Mouse (Mus musculus) liver, embryonic 12.5 days (tissue): Measurements from ENCODE around the gene 6030458C11Rik. TPM values are rescaled to one million over a fixed set of nuclear protein-coding genes. Genes with fewer than 3 reads are reported as not detected.
A peak's percentile ranks its signal among the peaks of the same experiment; 100 is the strongest.

ENCODE experiments used
- ATAC-seq: fragments of 200-750 bp; cut with Nextera tagmentation; 2 replicates; pipeline ENCODE4 v1.8.0; 2017; ENCODE audit warnings: moderate number of reproducible peaks, mild to moderate bottlenecking, moderate library complexity
- H3K27ac ChIP-seq: fragments of 300-500 bp; sonication (generic); 2 replicates; pipeline ENCODE4 v1.5.1; 2016; ENCODE audit warnings: mild to moderate bottlenecking
- H3K27me3 ChIP-seq: fragments of 300-500 bp; sonication (generic); replicated peaks from 2 replicates; pipeline ENCODE4 v1.6.1; 2016; ENCODE audit warnings: mild to moderate bottlenecking, moderate library complexity
- H3K36me3 ChIP-seq: fragments of 300-500 bp; sonication (generic); 2 replicates; pipeline ENCODE4 v1.6.1; 2016; ENCODE audit warnings: mild to moderate bottlenecking, moderate library complexity
- H3K4me1 ChIP-seq: fragments of 300-500 bp; sonication (generic); 2 replicates; pipeline ENCODE4 v1.6.1; 2016
- H3K4me2 ChIP-seq: fragments of 300-500 bp; sonication (generic); 2 replicates; pipeline ENCODE4 v1.6.1; 2016; ENCODE audit warnings: mild to moderate bottlenecking, moderate library complexity
- H3K4me3 ChIP-seq: fragments of 300-500 bp; sonication (generic); 2 replicates; pipeline ENCODE4 v1.5.1; 2016; ENCODE audit warnings: mild to moderate bottlenecking, moderate library complexity
- H3K9ac ChIP-seq: fragments of 300-500 bp; sonication (generic); 2 replicates; pipeline ENCODE4 v1.6.1; 2016; ENCODE audit warnings: mild to moderate bottlenecking, moderate library complexity
- H3K9me3 ChIP-seq: fragments of 300-500 bp; sonication (generic); replicated peaks from 2 replicates; pipeline ENCODE4 v1.6.1; 2016; ENCODE audit warnings: mild to moderate bottlenecking, moderate library complexity
- WGBS: fragments of 180-500 bp; shearing (Covaris S2); methylation state at CpG from one replicate; pipeline ENCODE4 v1.1.7; 2016; ENCODE audit not compliant: insufficient replicate concordance; 5-methylcytosine and 5-hydroxymethylcytosine counted together
- polyA plus RNA-seq: library from polyadenylated mRNA; unstranded; fragments of >200 nt; fragmentation: Nextera tagmentation; extraction: Ambion mirVana; gene quantifications from 2 replicates; pipeline ENCODE4 v1.2.1, GENCODE M21; 2016

The 6030458C11Rik gene
- polyA plus RNA-seq, 1 experiment from 2014 or later: 52.0 TPM

- Histone ChIP-seq H3K27ac (no peak overlapping the region), H3K4me3 (no peak overlapping the region), H3K27me3 (no peaks in the 10 kb centered on the region), H3K9me3 (no peaks in the 10 kb centered on the region), H3K4me1 (peaks cover under 1% of the 10 kb centered on the region), H3K9ac (no peak overlapping the region), H3K36me3 (peaks cover 92% of the 10 kb centered on the region), H3K4me2 (no peak overlapping the region)
- 77% methylated on average over 7 of the region's 7 CpGs for WGBS
- no peak for ATAC-seq
Measured at GRCm38 (mm10) chr15:12842833-12843232, 18.4 kb upstream of the 6030458C11Rik start.

- Histone ChIP-seq H3K4me2 (no peak overlapping the region), H3K36me3 (peaks cover 92% of the 10 kb centered on the region), H3K4me3 (no peak overlapping the region), H3K9ac (no peak overlapping the region), H3K9me3 (no peaks in the 10 kb centered on the region), H3K27me3 (no peaks in the 10 kb centered on the region), H3K27ac (no peak overlapping the region), H3K4me1 (no peaks in the 10 kb centered on the region)
- 87% methylated on average over 11 of the region's 11 CpGs for WGBS
- ATAC-seq: no peak
Measured at GRCm38 (mm10) chr15:12840737-12841136, 16.3 kb upstream of the 6030458C11Rik start.

GRCm38 (mm10) chr15:12834231-12834630 lies 9.8 kb upstream of the 6030458C11Rik start:
- H3K4me3 ChIP-seq: no peak overlapping the region
- ATAC-seq: no peak
- H3K27me3 ChIP-seq: no peaks in the 10 kb centered on the region
- no peaks in the 10 kb centered on the region for H3K9me3 ChIP-seq
- H3K4me2 ChIP-seq: no peak overlapping the region
- peaks cover 82% of the 10 kb centered on the region for H3K36me3 ChIP-seq
- H3K4me1 ChIP-seq: peaks cover 13% of the 10 kb centered on the region
- WGBS: 92% methylated on average over 24 of the region's 24 CpGs
- no peak overlapping the region for H3K9ac ChIP-seq
- H3K27ac ChIP-seq: no peak overlapping the region

- no peak overlapping the region for H3K4me2 ChIP-seq
- peaks cover 18% of the 10 kb centered on the region for H3K4me1 ChIP-seq
- WGBS: 98% methylated on average over 31 of the region's 31 CpGs
- H3K27ac ChIP-seq: no peak overlapping the region
- H3K9me3 ChIP-seq: no peaks in the 10 kb centered on the region
- no peak overlapping the region for H3K4me3 ChIP-seq
- H3K36me3 ChIP-seq: peaks cover 86% of the 10 kb centered on the region
- ATAC-seq: no peak
- H3K27me3 ChIP-seq: no peaks in the 10 kb centered on the region
- H3K9ac ChIP-seq: no peak overlapping the region
Measured at GRCm38 (mm10) chr15:12833385-12833784, 8.9 kb upstream of the 6030458C11Rik start.

GRCm38 (mm10) chr15:12832599-12832998 lies 8.2 kb upstream of the 6030458C11Rik start:
- Histone ChIP-seq H3K4me2 (no peak overlapping the region), H3K36me3 (peaks cover 86% of the 10 kb centered on the region), H3K27me3 (no peaks in the 10 kb centered on the region), H3K27ac (no peak overlapping the region), H3K9me3 (no peaks in the 10 kb centered on the region), H3K4me1 (peaks cover 22% of the 10 kb centered on the region), H3K9ac (no peak overlapping the region), H3K4me3 (no peak overlapping the region)
- WGBS: 91% methylated on average over 4 of the region's 4 CpGs
- 0 out of 2 replicates have a peak, but pooled peaks have one; percentile 28 for ATAC-seq

GRCm38 (mm10) chr15:12829878-12830277 lies 5.4 kb upstream of the 6030458C11Rik start:
- ATAC-seq: peak; percentile 28; the same call in 1 of the 2 replicates
- Histone ChIP-seq H3K4me1 (peaks cover 47% of the 10 kb centered on the region), H3K27me3 (no peaks in the 10 kb centered on the region), H3K9me3 (no peaks in the 10 kb centered on the region), H3K4me2 (no peak overlapping the region), H3K36me3 (peaks cover 77% of the 10 kb centered on the region), H3K9ac (no peak overlapping the region), H3K4me3 (no peak overlapping the region), H3K27ac (no peak overlapping the region)
- WGBS: 49% methylated on average over 3 of the region's 3 CpGs

- Histone ChIP-seq H3K4me3 (peak overlapping the region; percentile 88), H3K36me3 (peaks cover 63% of the 10 kb centered on the region), H3K27me3 (no peaks in the 10 kb centered on the region), H3K27ac (peak overlapping the region; percentile 74; the same call in 1 of the 2 replicates), H3K4me2 (peak overlapping the region; percentile 86), H3K9ac (peak overlapping the region; percentile 93), H3K4me1 (peaks cover 68% of the 10 kb centered on the region), H3K9me3 (no peaks in the 10 kb centered on the region)
- WGBS: 46% methylated on average over 12 of the region's 12 CpGs
- no peak for ATAC-seq
Measured at GRCm38 (mm10) chr15:12825408-12825807, 959 bp upstream of the 6030458C11Rik start.

- 3% methylated on average over 31 of the region's 31 CpGs for WGBS
- H3K4me2 ChIP-seq: peak overlapping the region; percentile 86
- H3K27me3 ChIP-seq: no peaks in the 10 kb centered on the region
- H3K4me3 ChIP-seq: peak overlapping the region; percentile 88
- peaks cover 62% of the 10 kb centered on the region for H3K36me3 ChIP-seq
- peaks cover 67% of the 10 kb centered on the region for H3K4me1 ChIP-seq
- H3K9ac ChIP-seq: peak overlapping the region; percentile 93
- H3K27ac ChIP-seq: peak overlapping the region; percentile 74
- no peaks in the 10 kb centered on the region for H3K9me3 ChIP-seq
- peak; percentile 25 for ATAC-seq
Measured at GRCm38 (mm10) chr15:12824965-12825364, 516 bp upstream of the 6030458C11Rik start.

- H3K9ac ChIP-seq: peak overlapping the region; percentile 93
- ATAC-seq: no peak
- peaks cover 54% of the 10 kb centered on the region for H3K4me1 ChIP-seq
- peak overlapping the region; percentile 96 for H3K27ac ChIP-seq
- no peaks in the 10 kb centered on the region for H3K9me3 ChIP-seq
- H3K27me3 ChIP-seq: no peaks in the 10 kb centered on the region
- H3K4me2 ChIP-seq: peak overlapping the region; percentile 86
- peak overlapping the region; percentile 88 for H3K4me3 ChIP-seq
- 26% methylated on average over 2 of the region's 2 CpGs for WGBS
- peaks cover 62% of the 10 kb centered on the region for H3K36me3 ChIP-seq
Measured at GRCm38 (mm10) chr15:12823455-12824119, 862 bp downstream of the 6030458C11Rik start.

GRCm38 (mm10) chr15:12822416-12823395 lies 1.7 kb downstream of the 6030458C11Rik start:
- ATAC-seq: peak; percentile 57
- peak overlapping the region; percentile 88 for H3K4me3 ChIP-seq
- 40% methylated on average over 9 of the region's 9 CpGs for WGBS
- peak overlapping the region; percentile 96 for H3K27ac ChIP-seq
- H3K4me1 ChIP-seq: peaks cover 52% of the 10 kb centered on the region
- H3K9me3 ChIP-seq: no peaks in the 10 kb centered on the region
- peak overlapping the region; percentile 86 for H3K4me2 ChIP-seq
- no peaks in the 10 kb centered on the region for H3K27me3 ChIP-seq
- peak overlapping the region; percentile 93 for H3K9ac ChIP-seq
- H3K36me3 ChIP-seq: peaks cover 62% of the 10 kb centered on the region

- Histone ChIP-seq H3K27me3 (no peaks in the 10 kb centered on the region), H3K4me3 (no peak overlapping the region), H3K36me3 (peaks cover 95% of the 10 kb centered on the region), H3K27ac (no peak overlapping the region), H3K4me2 (no peak overlapping the region), H3K4me1 (peaks cover 16% of the 10 kb centered on the region), H3K9me3 (no peaks in the 10 kb centered on the region), H3K9ac (no peak overlapping the region)
- no peak for ATAC-seq
- 88% methylated on average over 8 of the region's 8 CpGs for WGBS
Measured at GRCm38 (mm10) chr15:12817592-12817991, 6.9 kb downstream of the 6030458C11Rik start.

GRCm38 (mm10) chr15:12812646-12813045 lies 11.8 kb downstream of the 6030458C11Rik start:
- Histone ChIP-seq H3K4me1 (no peaks in the 10 kb centered on the region), H3K4me3 (no peak overlapping the region), H3K9me3 (no peaks in the 10 kb centered on the region), H3K4me2 (no peak overlapping the region), H3K9ac (no peak overlapping the region), H3K27ac (no peak overlapping the region), H3K27me3 (no peaks in the 10 kb centered on the region), H3K36me3 (peaks cover 99% of the 10 kb centered on the region)
- ATAC-seq: no peak
- 89% methylated on average over 11 of the region's 11 CpGs for WGBS
